Mouse (Mus musculus) E14TG2a.4 (cell line): ENCODE measurements around the gene Kirrel3.

Experiments used
- CTCF ChIP-seq: conservative IDR thresholded peaks from 2 replicates; pipeline ENCODE4 v1.5.1; 2014; ENCODE audit warnings: low read length
- NANOG ChIP-seq: IDR thresholded peaks from 2 replicates; pipeline ENCODE4 v1.6.1; 2014; ENCODE audit warnings: borderline replicate concordance, low read length, mixed read lengths
- POU5F1 ChIP-seq: IDR thresholded peaks from 2 replicates; pipeline ENCODE4 v1.6.1; 2014; ENCODE audit warnings: low read length, borderline replicate concordance

DNA sequence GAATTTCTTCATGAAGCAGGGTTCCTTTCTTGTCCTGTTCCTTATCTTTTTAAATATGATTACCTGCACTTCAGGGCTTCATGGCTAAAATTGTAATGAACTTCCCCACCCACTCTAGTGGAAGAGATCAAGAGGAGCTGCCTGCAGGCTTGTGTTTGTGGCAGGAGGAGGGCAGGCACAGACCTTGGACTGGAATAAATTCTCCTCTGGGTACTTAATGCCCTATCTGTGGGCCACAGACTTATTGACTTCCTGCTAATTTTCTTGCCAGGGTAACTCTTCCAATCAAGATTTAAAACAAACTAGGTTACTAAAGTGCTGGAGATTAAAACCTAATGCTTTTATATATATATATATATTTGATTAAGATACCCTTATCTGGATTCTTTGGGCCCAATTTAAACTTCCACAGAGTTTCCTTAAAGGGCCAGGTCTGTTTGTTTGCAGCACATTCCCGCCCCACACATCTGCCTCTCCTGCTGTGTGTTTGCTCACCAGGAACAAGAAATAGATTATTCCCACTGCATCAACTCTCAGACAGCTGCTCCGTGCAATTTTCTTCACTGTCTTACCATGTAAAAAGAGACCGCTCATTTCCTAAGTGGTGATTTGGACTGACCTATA lies 229.4 kb downstream of the Kirrel3 start:
- no peak for TF ChIP-seq CTCF
- TF ChIP-seq NANOG = no peak
- TF ChIP-seq POU5F1 = no peak
